Mouse (Mus musculus): ENCODE measurements around the gene Mtus2. TPM values are rescaled to one million over a fixed set of nuclear protein-coding genes. Genes with fewer than 3 reads are reported as not detected.

Gene Mtus2
- polyA plus RNA-seq, 1 experiment, result not detected

DNA sequence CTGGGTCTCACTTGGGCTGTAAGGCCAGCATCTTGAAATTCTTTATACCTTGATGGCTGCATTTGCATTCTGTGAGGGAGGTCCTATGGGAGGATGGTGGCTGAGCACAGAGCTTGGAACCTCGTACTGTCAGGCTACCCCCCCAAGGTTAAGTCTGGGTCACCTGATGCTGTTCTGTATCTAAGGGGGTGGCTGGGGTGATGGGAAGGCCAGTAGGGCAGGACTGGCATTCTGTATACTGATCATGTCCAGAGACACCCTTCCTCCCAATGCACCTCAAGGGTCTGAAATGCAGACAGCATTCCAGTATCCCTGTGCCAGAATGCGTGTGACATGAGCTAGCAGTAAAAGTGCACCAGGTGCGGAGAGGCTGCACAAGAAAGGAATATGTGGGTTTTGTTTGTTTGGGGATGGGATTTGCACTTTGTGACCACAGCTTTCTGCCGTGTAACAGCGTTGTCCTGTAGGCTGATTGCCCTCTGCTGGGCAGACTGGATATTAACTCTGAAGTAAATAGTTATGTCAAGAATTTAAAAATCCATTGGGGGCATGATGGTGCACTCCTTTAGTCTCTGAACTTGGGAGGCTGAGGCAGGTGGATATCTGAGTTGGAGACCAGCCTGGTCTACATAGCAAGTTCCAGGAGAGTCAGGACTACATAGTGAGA lies 12.0 kb upstream of the Mtus2 start:
- no peak for TF ChIP-seq GATA1 (IDR thresholded peaks at IDR 0.05; ENCODE audit: low read length)

DNA sequence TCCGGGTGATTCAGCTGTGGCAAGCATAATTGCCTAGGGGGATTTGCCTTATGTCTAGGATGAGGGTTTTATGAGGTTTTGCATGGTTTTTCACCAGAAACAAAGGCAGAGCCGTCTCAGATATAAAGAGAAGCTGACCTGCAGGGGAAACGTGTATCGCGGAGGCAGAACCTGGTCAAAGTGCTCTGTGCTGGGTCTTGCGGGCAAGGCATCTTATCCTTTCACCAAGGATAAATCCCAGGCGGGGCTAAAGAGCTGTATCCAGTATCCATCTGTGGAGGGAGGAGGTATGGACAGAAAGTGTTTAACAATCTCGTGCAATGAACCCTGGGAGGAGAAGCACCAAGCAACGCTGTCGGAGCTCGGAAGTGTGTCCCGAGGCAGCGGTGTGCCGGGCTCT lies 7.2 kb upstream of the Mtus2 start:
- no peak for TF ChIP-seq GATA1 (IDR thresholded peaks at IDR 0.05; ENCODE audit: low read length)

DNA sequence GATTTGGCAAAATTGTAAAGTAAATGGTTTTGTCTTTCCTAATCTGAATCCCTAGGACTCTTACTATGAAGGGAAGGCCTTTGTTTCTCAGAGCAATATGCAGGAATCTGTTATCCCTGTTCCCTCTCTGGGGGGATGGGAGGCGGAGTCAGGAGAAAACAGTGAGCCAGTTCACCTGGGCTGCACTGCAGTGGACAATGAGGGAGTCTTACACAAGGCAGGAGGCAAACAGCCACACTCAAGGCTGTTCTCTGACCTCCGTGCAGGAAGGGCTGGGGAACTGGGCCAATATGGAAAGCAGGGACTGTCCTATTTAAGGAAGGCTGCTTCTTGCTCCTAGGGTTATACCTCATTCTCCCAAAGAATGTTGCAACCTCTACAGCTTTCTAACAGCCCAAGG lies 5.4 kb upstream of the Mtus2 start:
- no peak for TF ChIP-seq GATA1 (IDR thresholded peaks at IDR 0.05; ENCODE audit: low read length)

DNA sequence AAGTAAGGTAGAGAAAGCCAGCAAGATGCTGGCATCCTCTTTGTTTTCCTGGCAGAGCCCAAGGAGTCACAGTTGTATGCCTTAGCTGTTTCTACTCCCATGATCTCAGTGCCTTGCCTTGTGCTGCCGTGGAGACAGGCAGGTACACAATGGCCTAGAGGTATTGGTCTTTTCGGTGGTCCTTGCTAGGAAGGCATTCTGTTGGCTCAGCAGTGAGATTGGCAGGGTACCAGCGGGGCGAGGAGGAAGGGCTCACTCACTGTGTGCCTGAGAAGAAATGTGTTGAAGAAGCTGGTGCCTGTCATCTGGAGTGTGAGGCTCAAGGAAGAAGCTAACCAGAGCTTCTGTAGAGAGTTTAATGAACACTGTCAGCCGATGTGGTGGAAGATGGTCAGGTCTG lies 1.4 kb upstream of the Mtus2 start:
- no peak for TF ChIP-seq GATA1 (IDR thresholded peaks at IDR 0.05; ENCODE audit: low read length)

DNA sequence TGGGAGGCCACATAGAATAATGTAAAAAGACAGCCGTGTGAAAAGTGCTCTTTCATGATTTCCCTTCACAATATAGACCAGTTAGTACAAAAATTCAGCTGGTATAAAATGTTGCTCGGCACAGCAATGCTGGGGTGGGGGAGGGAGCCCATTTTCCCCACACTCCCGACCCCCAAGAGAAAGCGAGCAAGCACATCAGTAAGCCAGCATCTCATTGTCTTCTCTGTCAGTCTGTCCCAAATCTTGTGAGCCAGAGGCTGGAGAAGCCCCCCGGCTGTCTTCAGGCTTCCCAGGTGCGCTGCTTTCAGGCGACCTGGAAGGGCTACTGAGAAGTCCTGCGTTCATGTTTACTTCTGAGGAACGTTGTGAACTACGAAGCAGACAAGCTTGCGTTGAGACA lies 699 bp upstream of the Mtus2 start:
- no peak for TF ChIP-seq GATA1 (IDR thresholded peaks at IDR 0.05; ENCODE audit: low read length)

DNA sequence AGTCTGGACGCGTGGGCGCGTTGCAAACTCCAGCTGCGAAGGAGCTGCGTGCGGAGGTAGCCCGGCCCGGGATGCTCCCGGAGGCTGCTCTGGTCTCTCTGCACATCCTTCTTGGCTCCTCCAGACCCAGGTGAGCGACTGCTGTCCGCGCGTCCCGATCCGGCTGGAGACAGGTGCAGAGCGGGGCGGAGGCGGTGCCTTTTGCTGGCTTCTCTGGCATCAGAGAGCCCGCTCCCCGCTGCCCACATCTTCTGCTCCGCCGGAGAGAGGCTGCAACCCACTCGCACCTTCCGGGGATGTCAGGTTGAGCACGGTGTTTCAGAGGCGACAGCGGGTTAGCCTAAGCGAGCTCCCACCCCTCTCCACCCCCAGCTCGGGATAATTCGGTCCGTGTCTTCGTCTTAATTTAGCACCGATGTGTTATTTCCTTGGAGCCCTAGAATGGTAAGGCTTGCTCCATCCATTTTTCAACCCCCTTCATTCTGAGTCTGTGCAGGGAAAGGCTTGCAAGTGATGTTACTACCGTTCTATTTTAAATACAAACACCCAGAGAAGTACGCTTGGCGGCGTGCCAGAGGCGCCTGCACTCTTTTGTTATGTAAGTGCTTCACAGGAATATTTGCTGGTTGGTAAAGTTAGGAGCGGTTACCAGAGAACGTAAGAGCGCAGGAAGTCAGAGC lies 612 bp downstream of the Mtus2 start:
- no peak for TF ChIP-seq GATA1 (IDR thresholded peaks at IDR 0.05; ENCODE audit: low read length)

DNA sequence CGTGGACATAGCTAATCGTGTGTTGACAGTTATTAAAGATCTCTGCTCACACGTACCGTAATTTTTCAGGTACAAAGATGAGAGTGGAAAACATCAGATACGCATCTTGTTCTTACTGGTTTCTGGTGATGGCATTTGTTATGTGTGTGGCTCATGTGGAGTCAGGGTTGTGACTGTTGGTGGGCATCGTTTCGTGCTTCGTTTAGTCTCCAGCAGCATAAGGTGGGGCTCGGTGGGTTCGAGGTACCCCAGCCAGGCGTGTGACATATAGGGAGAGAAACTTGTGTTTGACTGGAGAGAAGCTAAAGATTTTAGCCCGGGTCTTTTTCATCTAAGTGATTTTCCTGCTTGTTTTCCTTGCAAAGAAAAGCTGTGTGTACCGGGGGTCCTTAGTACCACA lies 1.4 kb downstream of the Mtus2 start:
- TF ChIP-seq GATA1 (IDR thresholded peaks at IDR 0.05; ENCODE audit: low read length), result no peak

DNA sequence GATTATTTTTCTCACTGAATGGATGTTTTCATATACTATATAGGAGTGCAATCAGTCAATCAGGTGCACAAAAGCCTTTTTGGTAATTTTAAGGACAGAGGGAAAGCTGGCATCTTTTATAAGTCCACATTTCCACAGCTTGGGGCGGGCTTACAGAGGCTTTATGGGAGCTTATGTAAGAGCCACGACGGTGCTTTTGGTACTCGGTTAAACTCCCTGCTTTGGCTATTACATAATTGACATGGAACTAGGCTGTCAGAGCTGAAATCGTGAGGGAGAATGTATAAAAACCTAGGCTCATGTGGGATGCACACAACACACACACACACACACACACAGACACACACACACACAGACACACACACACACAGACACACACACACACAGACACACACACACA lies 2.0 kb downstream of the Mtus2 start:
- no peak for TF ChIP-seq GATA1 (IDR thresholded peaks at IDR 0.05; ENCODE audit: low read length)

DNA sequence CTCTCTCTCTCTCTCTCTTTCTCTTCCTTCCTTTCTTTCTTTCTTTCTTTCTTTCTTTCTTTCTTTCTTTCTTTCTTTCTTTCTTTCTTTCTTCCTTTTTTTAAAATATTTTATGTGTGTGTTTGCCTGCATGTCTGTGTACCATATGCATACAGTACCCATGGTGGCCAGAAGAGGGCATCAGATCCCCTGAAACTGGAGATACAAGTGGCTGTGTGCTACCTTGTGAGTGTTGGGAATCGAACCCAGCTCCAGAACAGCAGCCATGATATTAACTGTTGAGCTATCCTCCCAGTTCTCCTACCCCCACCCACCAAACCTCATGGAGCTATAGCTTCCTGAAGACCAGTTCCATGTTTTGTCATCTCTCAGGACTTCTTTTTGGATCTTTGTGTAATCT lies 3.7 kb downstream of the Mtus2 start:
- no peak for TF ChIP-seq GATA1 (IDR thresholded peaks at IDR 0.05; ENCODE audit: low read length)

DNA sequence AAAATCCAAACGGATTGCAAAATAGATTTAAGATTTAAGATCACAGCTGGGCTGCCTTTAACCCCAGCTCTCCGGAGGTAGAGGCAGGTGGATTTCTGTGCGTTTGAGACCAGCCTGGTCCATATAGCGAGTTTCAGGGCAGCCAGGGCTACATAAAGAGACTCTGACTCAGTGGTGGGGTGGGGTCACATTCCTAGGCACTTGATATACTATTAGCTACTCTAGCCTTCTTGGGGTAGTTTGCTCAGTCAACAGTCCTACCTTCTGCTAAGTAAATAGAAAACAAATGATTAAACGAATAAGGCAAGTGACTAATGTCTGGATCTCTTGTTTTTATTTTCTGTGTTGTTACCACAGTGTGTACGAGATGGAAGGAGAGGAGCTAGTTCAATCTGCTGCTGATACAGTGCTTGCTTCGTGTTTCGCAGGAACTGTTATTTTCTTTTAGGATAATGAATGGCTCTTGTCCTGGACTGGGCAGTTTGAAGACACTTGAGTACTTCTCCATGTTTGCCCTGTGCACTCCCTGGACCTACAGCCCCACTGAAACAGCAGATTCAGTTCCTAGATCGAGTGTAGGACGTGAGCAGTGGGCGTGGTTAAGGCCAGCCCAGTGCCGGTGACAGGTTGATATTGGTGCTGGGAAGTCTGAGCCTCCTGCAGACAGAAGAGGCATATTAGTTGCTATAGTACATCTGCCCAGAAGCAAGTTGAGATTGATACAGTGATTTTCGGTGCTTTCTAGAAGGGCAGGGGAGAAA lies 6.9 kb downstream of the Mtus2 start:
- TF ChIP-seq GATA1 (IDR thresholded peaks at IDR 0.05; ENCODE audit: low read length), result no peak

DNA sequence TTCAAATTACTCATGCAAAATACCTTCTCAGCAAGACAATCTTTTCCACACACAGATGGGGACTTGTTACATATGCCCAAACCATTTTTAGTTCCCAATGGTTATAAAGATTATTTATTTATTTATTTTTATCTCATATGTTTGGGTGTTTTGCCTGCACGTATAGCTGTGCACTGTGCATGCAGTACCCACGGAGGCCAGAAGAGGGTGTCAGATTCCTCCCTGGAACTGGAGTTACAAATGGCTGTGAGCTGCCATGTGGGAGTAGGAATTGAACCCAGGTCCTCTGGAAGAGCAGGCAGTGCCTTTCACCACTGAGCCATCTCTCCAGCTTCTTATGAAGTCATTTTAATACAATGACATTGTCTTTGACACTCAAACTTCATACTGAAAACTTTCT lies 7.7 kb downstream of the Mtus2 start:
- TF ChIP-seq GATA1 (IDR thresholded peaks at IDR 0.05; ENCODE audit: low read length), result no peak

DNA sequence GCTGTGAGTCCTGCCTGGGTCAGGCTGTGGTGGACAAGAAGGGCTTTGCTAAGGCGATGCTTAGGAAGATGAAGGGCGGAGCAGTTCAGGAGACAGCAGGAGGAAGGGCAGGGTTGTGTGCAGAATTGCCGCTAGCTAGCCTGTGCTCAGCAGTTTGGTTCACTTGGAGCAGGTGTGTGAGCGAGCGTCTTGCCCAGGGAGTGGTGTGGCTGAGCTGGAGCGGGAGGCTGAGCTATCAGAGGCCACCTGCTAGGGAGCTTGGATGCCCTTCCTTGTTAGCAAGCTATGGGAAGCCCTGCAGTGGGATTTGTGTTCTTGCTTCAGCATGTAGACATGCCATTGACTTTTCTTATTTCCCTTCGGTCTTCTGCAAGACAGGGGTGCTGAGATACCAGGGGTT lies 9.5 kb downstream of the Mtus2 start:
- no peak for TF ChIP-seq GATA1 (IDR thresholded peaks at IDR 0.05; ENCODE audit: low read length)

DNA sequence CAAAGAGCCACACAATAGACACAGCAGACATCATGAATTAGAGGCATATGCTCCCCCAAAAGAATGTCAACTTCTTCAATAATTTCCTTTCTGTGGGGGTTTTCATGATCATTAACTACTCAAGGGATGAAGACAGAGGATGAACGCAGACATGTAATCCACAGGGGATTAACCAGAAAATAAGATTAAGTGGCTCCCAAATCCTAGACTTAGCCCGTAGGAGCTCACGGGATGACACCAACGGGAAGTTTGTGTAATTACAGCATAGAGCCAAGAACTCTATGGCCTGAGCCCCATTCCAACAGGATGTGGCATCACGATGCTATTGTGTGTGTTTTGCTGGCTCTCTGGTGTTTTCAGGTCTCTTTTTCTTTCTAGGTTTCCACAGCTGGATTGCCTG lies 12.4 kb downstream of the Mtus2 start:
- TF ChIP-seq GATA1 (IDR thresholded peaks at IDR 0.05; ENCODE audit: low read length), result no peak

DNA sequence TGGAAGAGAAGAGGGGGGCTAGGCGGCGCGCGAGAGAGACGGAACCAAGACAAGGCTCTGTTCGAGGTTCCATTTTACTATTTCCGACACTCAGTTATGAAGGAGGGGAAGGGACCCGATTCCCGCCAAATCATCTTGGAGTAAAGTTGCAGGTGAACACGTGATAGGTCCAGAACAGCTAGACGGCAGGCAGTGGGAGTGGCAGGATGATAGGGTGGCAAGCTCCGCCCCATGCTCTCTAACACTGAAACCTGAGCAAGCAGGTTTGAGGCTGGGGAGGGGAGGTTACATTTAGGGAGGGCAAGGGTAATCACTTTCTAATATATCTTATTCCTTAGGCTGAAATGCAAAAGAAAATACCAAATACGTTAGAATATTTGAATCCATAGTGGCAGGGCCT lies 18.9 kb downstream of the Mtus2 start:
- TF ChIP-seq GATA1 (IDR thresholded peaks at IDR 0.05; ENCODE audit: low read length), result no peak

DNA sequence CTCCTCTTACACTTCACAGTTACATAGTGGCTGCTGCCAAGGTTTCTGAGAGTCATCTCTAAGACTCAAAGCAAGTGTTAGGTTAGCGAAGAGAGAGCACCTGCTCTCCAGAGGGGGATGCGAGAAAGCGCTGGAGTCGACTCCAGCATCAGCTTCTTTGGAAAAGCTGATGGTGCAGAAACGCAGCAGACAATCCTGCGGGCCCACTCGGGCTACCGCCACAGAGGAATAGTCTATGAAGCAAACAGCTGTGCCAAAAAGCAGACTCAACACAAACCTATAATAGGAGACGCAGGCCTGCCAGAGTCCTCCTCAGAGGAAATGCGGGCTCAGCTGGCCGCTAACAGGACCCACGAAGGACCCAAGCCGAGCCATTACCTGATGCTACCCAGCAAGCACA lies 23.5 kb downstream of the Mtus2 start:
- no peak for TF ChIP-seq GATA1 (IDR thresholded peaks at IDR 0.05; ENCODE audit: low read length)

DNA sequence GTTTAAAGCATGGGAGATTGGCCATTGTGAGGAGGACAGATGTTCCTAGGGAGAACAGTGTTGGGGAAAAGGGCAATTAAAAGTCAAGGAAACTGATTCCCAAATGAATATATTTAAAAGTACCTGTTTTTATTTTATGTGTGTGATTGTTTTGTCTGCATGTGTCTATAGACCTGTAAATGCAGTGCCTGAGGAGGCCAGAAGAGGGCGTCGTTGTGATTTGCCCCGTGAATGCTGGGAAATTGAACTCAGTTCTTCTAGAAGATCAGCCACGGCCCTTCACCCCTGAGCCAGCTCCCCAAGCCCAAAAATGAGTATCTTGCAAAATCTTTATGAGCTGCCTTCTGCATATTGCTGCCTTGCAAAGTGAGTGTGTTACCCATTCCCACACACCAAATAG lies 33.2 kb downstream of the Mtus2 start:
- no peak for TF ChIP-seq GATA1 (IDR thresholded peaks at IDR 0.05; ENCODE audit: low read length)

DNA sequence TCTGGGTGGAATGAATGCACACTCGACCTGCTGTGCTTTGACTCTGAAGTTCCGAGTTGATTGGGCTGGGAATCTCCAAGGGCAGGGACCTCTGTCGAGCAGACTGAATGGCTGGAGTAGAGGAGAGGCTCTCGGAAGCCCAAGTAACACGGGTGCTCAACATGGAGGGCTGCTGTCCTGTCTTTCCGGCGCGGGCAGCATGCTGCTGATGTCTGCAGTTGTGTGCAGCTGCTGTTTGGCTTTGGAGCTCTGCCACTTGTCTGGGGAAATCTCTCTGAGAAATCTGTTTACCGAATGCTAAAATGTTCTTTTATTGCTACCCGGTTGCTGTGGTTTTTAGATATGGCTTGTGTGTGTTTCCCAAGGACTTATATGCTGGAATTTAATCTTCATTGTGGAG lies 33.7 kb downstream of the Mtus2 start:
- TF ChIP-seq GATA1 (IDR thresholded peaks at IDR 0.05; ENCODE audit: low read length), result no peak
